Mouse (Mus musculus) kidney, postnatal 0 days (tissue): ENCODE results near the gene Gm21974. TPM values are rescaled to one million over a fixed set of nuclear protein-coding genes. Genes with fewer than 3 reads are reported as not detected.

Source experiments
- ATAC-seq: fragments of 200-750 bp; cut with Nextera tagmentation; replicated peaks from 2 replicates; pipeline ENCODE4 v1.8.0; 2017; ENCODE audit warnings: low read depth, moderate number of reproducible peaks, moderate TSS enrichment, moderate library complexity; ENCODE audit not compliant: low FRiP score
- DNase-seq: peaks from one replicate; pipeline ENCODE4 v3.0.0-alpha.2; 2016; ENCODE audit warnings: low spot score
- H3K27ac ChIP-seq: fragments of 300-500 bp; sonication (generic); 2 replicates; pipeline ENCODE4 v1.5.1; 2014; ENCODE audit warnings: mild to moderate bottlenecking
- H3K27me3 ChIP-seq: fragments of 300-500 bp; sonication (generic); 2 replicates; pipeline ENCODE4 v1.6.1; 2014; ENCODE audit warnings: low read length, mixed read lengths; ENCODE audit not compliant: insufficient read depth
- H3K36me3 ChIP-seq: fragments of 300-500 bp; sonication (generic); 2 replicates; pipeline ENCODE4 v1.6.1; 2014; ENCODE audit warnings: low read length, mixed read lengths; ENCODE audit not compliant: insufficient read depth
- H3K4me1 ChIP-seq: fragments of 300-500 bp; sonication (generic); replicated peaks from 2 replicates; pipeline ENCODE4 v1.6.1; 2014; ENCODE audit warnings: antibody characterized with exemption, low read length, mixed read lengths; ENCODE audit not compliant: insufficient read depth
- H3K4me2 ChIP-seq: fragments of 300-500 bp; sonication (generic); 2 replicates; pipeline ENCODE4 v1.6.1; 2014; ENCODE audit warnings: mild to moderate bottlenecking, low read length, moderate library complexity, mixed read lengths
- H3K4me3 ChIP-seq: fragments of 300-500 bp; sonication (generic); replicated peaks from 2 replicates; pipeline ENCODE4 v1.5.1; 2014; ENCODE audit warnings: low read depth, low read length
- H3K9ac ChIP-seq: fragments of 300-500 bp; sonication (generic); 2 replicates; pipeline ENCODE4 v1.6.1; 2014; ENCODE audit warnings: low read depth, low read length
- H3K9me3 ChIP-seq: fragments of 300-500 bp; sonication (generic); replicated peaks from 2 replicates; pipeline ENCODE4 v1.6.1; 2016; ENCODE audit warnings: low read length, inconsistent platforms, mixed read lengths
- CTCF ChIP-seq: IDR thresholded peaks from 2 replicates; pipeline ENCODE4 v1.5.1; 2016; ENCODE audit warnings: antibody characterized with exemption, low read depth, mild to moderate bottlenecking, moderate library complexity
- WGBS: fragments of 180-500 bp; shearing (Covaris S2); extraction: QIAGEN DNeasy Blood & Tissue Kit; methylation state at CpG from one replicate; pipeline ENCODE4 v1.1.7; 2014; 5-methylcytosine and 5-hydroxymethylcytosine counted together
- polyA plus RNA-seq: library from polyadenylated mRNA; unstranded; fragments of >200 nt; fragmentation: Nextera tagmentation; extraction: Ambion mirVana; gene quantifications from 2 replicates; pipeline ENCODE4 v1.2.1, GENCODE M21; 2015

The Gm21974 gene
- polyA plus RNA-seq, 1 experiment from 2014 or later, result not detected

- Histone ChIP-seq H3K4me1 (peaks cover 27% of the 10 kb centered on the region), H3K9ac (no peak overlapping the region), H3K27ac (no peak overlapping the region), H3K4me2 (no peak overlapping the region), H3K36me3 (no peaks in the 10 kb centered on the region), H3K4me3 (no peak overlapping the region), H3K9me3 (no peaks in the 10 kb centered on the region), H3K27me3 (no peaks in the 10 kb centered on the region)
- 76% methylated on average over 5 of the region's 5 CpGs for WGBS
- no peak for ATAC-seq
- no peak for DNase-seq
- no peak for TF ChIP-seq CTCF
Observed at GRCm38 (mm10) chr7:127934075-127934474, 38.8 kb upstream of the Gm21974 start.

- Histone ChIP-seq H3K4me1 (peaks cover 31% of the 10 kb centered on the region), H3K4me2 (0 out of 2 replicates have a peak overlapping the region, but pooled peaks have one; percentile 8)
- ATAC-seq, result no peak; the same call in 1 of the 2 replicates
Observed at GRCm38 (mm10) chr7:127932273-127933031, 37.2 kb upstream of the Gm21974 start.

GRCm38 (mm10) chr7:127931351-127932135 lies 36.3 kb upstream of the Gm21974 start:
- H3K4me3 ChIP-seq, result no peak overlapping the region
- TF ChIP-seq CTCF, result no peak
- peaks cover 5% of the 10 kb centered on the region; the same call in 1 of the 2 replicates for H3K36me3 ChIP-seq
- no peaks in the 10 kb centered on the region for H3K27me3 ChIP-seq
- H3K27ac ChIP-seq, result peak overlapping the region; percentile 85
- H3K4me1 ChIP-seq, result peaks cover 39% of the 10 kb centered on the region
- peak overlapping the region; percentile 42; the same call in 1 of the 2 replicates for H3K9ac ChIP-seq
- H3K9me3 ChIP-seq, result no peaks in the 10 kb centered on the region
- ATAC-seq, result no peak
- 22% methylated on average over 13 of the region's 13 CpGs for WGBS
- peak; percentile 71 for DNase-seq
- peak overlapping the region; percentile 8 for H3K4me2 ChIP-seq

More at GRCm38 (mm10) chr7:127932273-127933031, 37.2 kb upstream of the Gm21974 start:
- Histone ChIP-seq H3K9ac (no peak overlapping the region), H3K27me3 (no peaks in the 10 kb centered on the region), H3K4me3 (no peak overlapping the region), H3K36me3 (no peaks in the 10 kb centered on the region), H3K27ac (peak overlapping the region; percentile 85), H3K9me3 (no peaks in the 10 kb centered on the region)
- TF ChIP-seq CTCF, result peak; percentile 25; the same call in 1 of the 2 replicates
- DNase-seq, result peak; percentile 52
- WGBS, result 19% methylated on average over 13 of the region's 13 CpGs

GRCm38 (mm10) chr7:127930636-127931035 lies 35.4 kb upstream of the Gm21974 start:
- Histone ChIP-seq H3K36me3 (peaks cover 6% of the 10 kb centered on the region; the same call in 1 of the 2 replicates), H3K4me2 (0 out of 2 replicates have a peak overlapping the region, but pooled peaks have one; percentile 66), H3K4me1 (peaks cover 39% of the 10 kb centered on the region), H3K27me3 (no peaks in the 10 kb centered on the region), H3K4me3 (no peak overlapping the region), H3K27ac (peak overlapping the region; percentile 93; the same call in 1 of the 2 replicates), H3K9me3 (no peaks in the 10 kb centered on the region), H3K9ac (no peak overlapping the region)
- TF ChIP-seq CTCF, result no peak
- DNase-seq (no peak), ATAC-seq (no peak)
- WGBS, result 78% methylated on average over 5 of the region's 5 CpGs

GRCm38 (mm10) chr7:127929923-127930322 lies 34.7 kb upstream of the Gm21974 start, which contains the start of gene Prss8:
Gene Prss8 (minus strand): TSS chr7:127930104.
- Histone ChIP-seq H3K9ac (peak within 1 kb of the TSS; percentile 70), H3K4me3 (peak within 1 kb of the TSS; percentile 44), H3K36me3 (peaks cover 7% of the 10 kb centered on the region; the same call in 1 of the 2 replicates), H3K4me1 (peaks cover 40% of the 10 kb centered on the region), H3K27ac (peak within 1 kb of the TSS; percentile 93), H3K27me3 (no peaks in the 10 kb centered on the region), H3K9me3 (no peaks in the 10 kb centered on the region), H3K4me2 (peak within 1 kb of the TSS; percentile 66)
- DNase-seq (peak; percentile 59), ATAC-seq (peak; percentile 24; the same call in 1 of the 2 replicates)
- WGBS, result 18% methylated on average over 6 of the region's 6 CpGs
- no peak; the same call in 1 of the 2 replicates for TF ChIP-seq CTCF

- H3K36me3 ChIP-seq, result peaks cover 17% of the 10 kb centered on the region
- 42% methylated on average over 5 of the region's 5 CpGs for WGBS
- H3K27me3 ChIP-seq, result no peaks in the 10 kb centered on the region
- DNase-seq (no peak), ATAC-seq (peak; percentile 19; the same call in 1 of the 2 replicates)
- peak overlapping the region; percentile 70 for H3K9ac ChIP-seq
- H3K4me1 ChIP-seq, result peaks cover 40% of the 10 kb centered on the region
- TF ChIP-seq CTCF, result 0 out of 2 replicates have a peak, but pooled peaks have one; percentile 27
- peak overlapping the region; percentile 93 for H3K27ac ChIP-seq
- peak overlapping the region; percentile 44 for H3K4me3 ChIP-seq
- H3K9me3 ChIP-seq, result no peaks in the 10 kb centered on the region
- peak overlapping the region; percentile 66 for H3K4me2 ChIP-seq
Observed at GRCm38 (mm10) chr7:127928596-127928995, 33.3 kb upstream of the Gm21974 start.
